Mouse (Mus musculus) CD4-positive, CD25-positive, alpha-beta regulatory T cell, adult 4 months (primary cell): ENCODE measurements at regions not wholly inside any gene's neighbourhood (a gene's known extent, or its start where the extent isn't known, plus 50 kb on each side); places are given as distances from the start of the nearest gene placed in this dataset.

Source experiments
- ATAC-seq: one replicate; pipeline ENCODE4 v1.8.0; 2017

- no peak for ATAC-seq
Observed at GRCm38 (mm10) chr9:14104921-14105320, 169.9 kb upstream of the Sesn3 start.

DNA sequence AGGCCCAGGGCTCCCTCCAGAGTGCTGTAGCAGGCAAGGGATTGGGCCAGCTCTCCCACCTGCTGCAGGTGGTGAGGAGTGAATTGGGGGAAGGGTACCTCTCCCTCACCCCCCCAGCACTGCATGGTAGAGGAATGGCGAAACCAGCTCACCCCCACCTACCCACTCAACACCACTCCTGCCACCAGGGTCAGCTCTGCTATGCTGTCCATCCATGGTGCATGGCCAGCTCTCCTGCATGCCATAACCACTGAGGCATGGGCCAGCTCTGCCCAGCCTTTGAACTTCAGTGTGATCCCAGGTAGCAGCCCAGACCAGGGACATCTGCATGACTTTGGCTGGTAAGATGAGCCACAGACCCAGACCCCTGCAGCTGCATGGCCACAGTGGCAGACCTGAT is 168.5 kb upstream of the Sesn3 start:
- no peak for ATAC-seq

DNA sequence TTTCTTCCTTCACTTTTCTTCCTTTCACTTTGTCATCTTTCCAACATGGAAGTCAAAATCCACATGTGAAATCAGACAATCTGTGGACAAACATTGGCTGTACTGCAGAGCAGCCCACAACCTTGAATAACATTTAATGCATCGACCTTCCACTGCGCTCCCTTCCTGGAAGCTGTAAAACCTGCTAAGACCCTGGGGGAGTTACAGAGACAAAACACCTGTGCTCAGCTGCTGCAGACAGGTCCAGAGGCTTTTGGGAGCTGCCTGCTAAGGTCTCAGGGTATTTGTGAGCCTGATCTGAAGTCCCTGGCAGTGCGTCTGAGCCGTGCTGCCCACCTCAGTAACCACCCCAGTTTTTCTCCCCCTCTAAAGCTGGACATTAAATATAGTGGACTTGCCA is 166.1 kb upstream of the Sesn3 start:
- no peak for ATAC-seq

GRCm38 (mm10) chr9:14109492-14109891 is 165.4 kb upstream of the Sesn3 start:
- ATAC-seq, result no peak

GRCm38 (mm10) chr9:14111713-14112112 is 163.2 kb upstream of the Sesn3 start:
- ATAC-seq, result no peak

DNA sequence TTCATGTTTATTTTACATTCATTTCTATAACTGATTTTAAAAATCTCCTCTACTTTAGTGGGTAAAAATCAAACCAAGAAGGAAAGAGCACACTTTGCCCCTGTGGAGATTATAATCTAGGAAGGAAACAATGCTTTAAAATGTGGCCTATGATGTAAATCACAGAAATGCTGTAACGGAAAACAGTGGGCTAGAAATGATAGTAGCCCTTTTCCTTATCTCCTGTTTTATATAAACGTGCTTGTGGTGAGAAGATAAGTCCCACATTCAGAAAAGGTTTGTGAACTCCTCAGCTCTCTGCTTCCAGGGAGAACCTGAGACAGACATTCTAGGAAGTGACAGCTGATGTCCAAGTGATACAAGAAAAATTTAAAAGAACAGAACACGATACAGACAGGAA is 159.3 kb upstream of the Sesn3 start:
- no peak for ATAC-seq

- ATAC-seq, result no peak
Observed at GRCm38 (mm10) chr9:14116097-14116840, 158.6 kb upstream of the Sesn3 start.

DNA sequence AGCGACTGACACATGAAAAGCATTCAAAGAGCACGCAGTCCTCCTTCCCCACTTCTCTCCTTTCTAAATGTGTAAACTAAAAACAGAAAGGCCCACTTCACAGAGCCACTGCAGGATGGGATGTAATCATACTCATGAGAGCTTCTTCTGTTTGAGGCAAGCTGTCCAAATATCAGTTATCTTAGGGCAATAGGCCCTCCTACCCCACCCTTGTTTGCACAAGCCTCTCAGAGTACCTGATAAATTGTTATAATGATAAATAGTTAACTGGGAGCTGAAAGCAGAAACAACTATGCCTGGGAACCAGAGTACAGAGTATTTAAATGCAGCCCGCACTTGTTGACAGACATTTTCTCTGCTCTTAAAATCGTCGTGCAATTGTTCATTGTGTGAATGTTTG is 141.5 kb upstream of the Sesn3 start:
- ATAC-seq, result no peak

- no peak for ATAC-seq
Observed at GRCm38 (mm10) chr9:14134894-14135450, 139.9 kb upstream of the Sesn3 start.

- ATAC-seq, result no peak
Observed at GRCm38 (mm10) chr9:14141321-14141720, 133.5 kb upstream of the Sesn3 start.

DNA sequence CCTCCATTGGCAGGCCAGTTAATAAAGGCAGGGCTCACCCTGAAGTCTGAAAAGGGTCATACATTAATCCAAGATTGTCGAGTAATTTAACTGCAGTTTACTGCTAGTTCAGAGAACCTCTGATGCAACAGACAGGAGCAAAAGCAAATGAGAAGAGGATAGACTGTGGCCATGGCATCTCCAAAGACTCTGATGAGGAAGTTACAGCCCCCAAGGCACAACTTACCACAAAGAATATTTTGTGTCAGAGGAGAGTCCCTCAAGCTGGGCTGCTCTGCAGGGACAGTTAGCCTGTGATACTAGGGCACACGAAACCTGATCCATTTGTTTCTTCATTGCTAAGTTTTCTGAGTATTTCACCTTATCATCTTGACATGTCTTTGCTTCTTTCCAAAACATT is 130.9 kb upstream of the Sesn3 start:
- ATAC-seq, result no peak

GRCm38 (mm10) chr9:14147088-14147487 is 127.8 kb upstream of the Sesn3 start:
- no peak for ATAC-seq

DNA sequence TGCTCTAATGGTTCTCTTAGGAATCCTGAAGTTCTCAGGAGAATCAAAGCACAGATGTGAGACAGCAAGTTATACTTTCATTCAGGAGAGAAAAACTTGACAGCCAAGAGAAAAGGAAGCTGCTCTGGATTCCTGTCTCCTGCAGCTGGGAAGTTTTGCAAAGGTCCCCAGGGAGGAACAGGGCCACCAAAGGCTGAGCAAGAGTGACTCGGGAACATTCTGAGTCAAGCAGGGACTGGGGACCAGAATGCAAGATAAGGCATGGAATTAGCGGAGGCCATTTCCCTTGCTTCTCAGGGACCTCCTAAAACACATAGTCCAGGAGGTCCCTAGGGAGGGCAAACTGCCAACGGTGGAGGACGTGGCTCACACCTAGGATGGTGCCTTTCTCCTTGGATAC is 127.1 kb upstream of the Sesn3 start:
- no peak for ATAC-seq

- no peak for ATAC-seq
Observed at GRCm38 (mm10) chr9:14150288-14150687, 124.6 kb upstream of the Sesn3 start.

GRCm38 (mm10) chr9:14156967-14157366 is 117.9 kb upstream of the Sesn3 start:
- ATAC-seq, result no peak

DNA sequence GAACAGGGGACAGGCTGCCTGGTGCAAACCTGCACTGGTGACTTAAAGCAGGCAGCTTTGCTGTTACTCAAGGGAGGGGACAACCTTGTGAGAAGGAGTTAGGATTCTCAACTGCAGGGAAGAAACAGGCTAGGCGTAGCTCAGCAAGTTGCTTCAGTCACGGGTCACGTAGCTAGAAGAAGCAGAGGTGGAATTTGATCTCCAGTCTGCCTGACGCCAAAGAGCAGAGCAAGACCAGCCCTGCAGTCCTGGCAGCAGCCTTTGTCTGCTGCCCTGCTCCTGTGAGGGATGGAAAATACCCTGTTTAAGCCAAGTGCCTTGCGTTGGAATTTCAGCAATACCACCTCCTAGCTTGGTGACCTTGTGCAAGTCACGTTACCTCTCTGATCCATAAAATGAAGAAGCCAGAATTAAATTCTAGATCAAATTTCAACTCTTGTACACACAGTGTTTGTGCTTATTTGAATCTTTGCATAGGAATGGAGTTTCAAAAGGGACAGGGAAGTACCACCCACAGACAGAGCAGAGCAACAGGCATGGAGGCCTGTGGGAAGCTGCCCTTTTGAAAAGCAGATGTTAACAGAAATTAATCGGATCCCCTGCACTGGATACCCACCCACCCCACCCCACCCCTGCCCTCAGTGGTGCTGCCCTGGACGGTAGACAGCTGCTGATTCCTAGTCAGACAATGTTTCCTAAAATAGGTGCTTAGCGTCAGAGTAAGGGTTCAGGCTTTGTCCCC is 116.6 kb upstream of the Sesn3 start:
- no peak for ATAC-seq

DNA sequence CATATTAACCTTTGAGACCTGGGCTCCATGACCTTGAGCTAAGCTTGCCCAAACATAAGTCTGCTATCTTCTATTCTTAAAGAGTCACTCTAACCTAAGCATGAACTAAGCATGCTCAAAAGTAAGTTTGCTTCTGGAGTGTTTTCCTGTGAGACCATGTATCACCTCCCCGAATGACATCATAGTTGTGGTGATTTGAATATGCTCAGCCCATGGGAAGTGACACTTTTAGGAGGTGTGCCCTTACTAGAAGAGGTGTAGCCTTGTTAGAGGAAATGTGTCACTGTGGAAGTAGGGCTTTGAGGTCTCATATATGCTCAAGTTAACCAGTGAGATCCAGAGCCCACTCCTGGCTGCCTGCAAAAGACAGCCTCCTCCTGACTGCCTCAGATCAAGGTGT is 114.7 kb upstream of the Sesn3 start:
- ATAC-seq, result no peak

- ATAC-seq, result peak; percentile 29
Observed at GRCm38 (mm10) chr9:14171589-14172240, 103.2 kb upstream of the Sesn3 start.

- peak; percentile 36 for ATAC-seq
Observed at GRCm38 (mm10) chr9:14173631-14174323, 101.1 kb upstream of the Sesn3 start.

DNA sequence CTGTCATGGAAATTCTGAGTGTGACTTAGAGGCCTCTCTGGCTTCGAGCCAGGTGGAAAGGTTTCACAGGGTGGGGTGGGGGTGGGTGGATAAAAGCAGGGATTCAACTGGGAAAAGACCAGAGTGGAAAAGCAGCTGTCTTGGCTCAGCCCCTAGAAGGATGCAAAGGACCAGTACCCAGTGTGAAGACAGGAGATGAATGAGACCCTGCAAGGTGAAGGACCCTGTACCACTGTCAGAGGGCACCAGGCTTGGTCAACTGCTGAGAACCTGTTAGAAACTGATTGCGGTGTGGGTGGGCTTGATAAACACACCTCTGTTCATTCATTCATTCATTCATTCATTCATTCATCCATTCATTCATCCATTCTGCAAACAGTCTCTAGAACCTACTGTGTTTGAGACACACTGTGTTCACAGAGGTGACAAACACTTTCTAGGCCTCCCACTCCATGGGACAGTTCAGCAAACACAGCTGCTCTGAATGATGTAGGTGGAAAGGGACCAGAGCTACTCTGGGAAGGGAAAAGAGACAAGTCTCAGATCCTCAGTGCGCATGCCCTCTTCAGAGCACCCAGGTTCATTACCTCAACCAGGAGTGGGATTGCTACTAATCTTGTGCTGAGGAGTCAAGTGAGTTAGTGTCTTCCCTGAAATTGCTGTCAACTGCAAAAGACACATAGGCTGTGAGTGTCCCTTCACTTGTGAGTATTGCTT is 100.4 kb upstream of the Sesn3 start:
- ATAC-seq, result no peak

DNA sequence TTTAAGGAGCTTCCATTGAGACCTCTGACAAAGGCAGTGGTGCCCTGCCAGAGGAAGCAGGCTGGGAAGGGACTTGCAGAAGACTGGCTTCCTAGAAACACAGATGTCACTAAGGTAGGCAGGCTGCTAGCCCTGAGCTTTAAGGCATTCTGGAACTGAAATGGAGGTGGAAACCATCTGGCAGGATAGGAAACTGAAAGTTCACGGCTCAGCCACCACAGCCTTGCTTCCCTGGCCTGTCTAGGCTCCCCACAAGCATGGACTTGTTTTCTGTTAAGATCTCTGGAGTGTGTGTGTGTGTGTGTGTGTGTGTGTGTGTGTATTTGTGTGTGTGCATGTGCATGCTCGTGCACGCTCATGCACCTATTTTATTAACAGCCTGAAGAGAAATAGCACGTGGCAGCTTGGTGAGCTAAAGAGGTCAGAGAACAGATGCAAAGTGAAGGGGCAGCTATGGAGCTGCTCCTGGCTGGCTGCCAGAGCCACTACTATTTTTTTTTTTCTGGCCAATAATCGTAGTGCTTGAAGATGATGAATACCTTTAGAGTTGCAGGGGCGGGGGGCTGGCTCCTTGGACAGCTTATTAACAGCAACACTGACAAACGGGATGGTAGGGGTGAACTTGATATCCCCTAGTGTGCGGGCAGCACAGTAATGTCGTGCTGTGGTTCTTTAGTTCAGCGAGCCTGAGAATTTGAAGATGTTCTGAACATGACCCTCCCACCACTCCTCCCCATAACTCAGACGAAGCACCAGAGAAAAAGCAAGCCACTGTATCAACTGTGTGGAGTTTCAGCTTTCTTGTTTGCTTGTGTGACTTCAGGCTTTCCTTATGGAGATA is 99.6 kb upstream of the Sesn3 start:
- peak; percentile 49 for ATAC-seq
